Mouse (Mus musculus): ENCODE results near the gene Npepps.

DNA sequence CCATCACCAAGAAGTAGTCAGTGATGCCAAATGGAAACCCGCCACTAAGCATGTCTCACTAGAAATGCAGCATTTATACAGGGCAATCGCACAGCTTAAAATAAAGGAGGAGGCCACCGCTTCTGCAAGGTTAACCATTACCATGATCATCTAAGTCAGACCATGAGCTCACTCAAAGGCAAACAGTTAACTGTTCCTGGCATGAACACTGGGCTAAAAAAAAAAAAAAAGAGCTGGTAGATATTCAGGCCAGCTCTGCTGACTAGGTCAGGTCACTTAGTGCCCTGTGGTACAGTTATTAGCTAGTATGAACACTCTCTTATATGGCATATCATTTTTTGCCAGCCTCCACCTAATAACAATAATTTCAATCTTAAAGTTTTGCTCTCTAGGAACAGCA, 98.0 kb downstream of the Npepps start:
- TF ChIP-seq RAD21 (IDR thresholded peaks at IDR 0.05; ENCODE audit: low read depth, low read length) (no peak), POLR2A (IDR thresholded peaks at IDR 0.05; ENCODE audit: control insufficient read depth in 1 of 2, insufficient read depth in 1 of 2, low read depth in 1 of 2, low read length in 2 of 2, poor library complexity in 1 of 2) (0 out of 4 replicates have a peak, but pooled peaks of 1 of the 2 experiments have one; percentile 1), CTCF (IDR thresholded peaks at IDR 0.05 in 2 of 3, conservative IDR thresholded peaks at IDR 0.05 in 1 of 3; ENCODE audit: control insufficient read depth in 1 of 3, insufficient read depth in 1 of 3, low read depth in 2 of 3, low read length in 3 of 3, poor library complexity in 1 of 3, severe bottlenecking in 1 of 3) (no peak), GABPA (IDR thresholded peaks at IDR 0.05; ENCODE audit: low read depth, low read length) (no peak), ZNF384 (IDR thresholded peaks at IDR 0.05; ENCODE audit: low read depth, low read length) (no peak), MEF2A (IDR thresholded peaks at IDR 0.05; ENCODE audit: extremely low read depth, insufficient replicate concordance, low read depth, low read length, poor library complexity, severe bottlenecking) (no peak)

Data from MEL (cell line).